Mouse (Mus musculus) thymus, postnatal 10 days (tissue): Measurements from ENCODE around the gene Muc2.
"Not testable (repeated sequence)": the region's sequence is repeated elsewhere in the genome, so short reads cannot be mapped to it uniquely, and the experiment has no call there.

Source experiments
- DNase-seq, 2 experiments: peaks; one replicate each; pipeline ENCODE4 v3.0.0; 2021; ENCODE audit warnings: low spot score in 2 of 2

Muc2 gene

GRCm38 (mm10) chr7:141690040-141690439 is at the start of gene Muc2:
TSS of gene Muc2 (plus strand) at chr7:141690340.
- DNase-seq = no peak

GRCm38 (mm10) chr7:141642375-141642774 is 47.8 kb upstream of the Muc2 start:
- no peak for DNase-seq

- DNase-seq = peak in 1 of 2 experiments; percentile 39
Measured at GRCm38 (mm10) chr7:141643160-141643559, 47.0 kb upstream of the Muc2 start.

- no peak for DNase-seq
Measured at GRCm38 (mm10) chr7:141647083-141647482, 43.1 kb upstream of the Muc2 start.

- no peak for DNase-seq
Measured at GRCm38 (mm10) chr7:141647815-141648214, 42.3 kb upstream of the Muc2 start.

GRCm38 (mm10) chr7:141652191-141652590 is 37.9 kb upstream of the Muc2 start:
- DNase-seq = no peak

GRCm38 (mm10) chr7:141660346-141660745 is 29.8 kb upstream of the Muc2 start:
- no peak for DNase-seq

GRCm38 (mm10) chr7:141661481-141661880 is 28.7 kb upstream of the Muc2 start:
- DNase-seq = no peak

GRCm38 (mm10) chr7:141662223-141662622 is 27.9 kb upstream of the Muc2 start:
- DNase-seq = no peak

GRCm38 (mm10) chr7:141666190-141666589 is 23.9 kb upstream of the Muc2 start:
- peak in 1 of 2 experiments; percentile 43 for DNase-seq

- DNase-seq = not testable (repeated sequence)
Measured at GRCm38 (mm10) chr7:141669097-141669496, 21.0 kb upstream of the Muc2 start.

GRCm38 (mm10) chr7:141670999-141671398 is 19.1 kb upstream of the Muc2 start:
- DNase-seq = peak; percentile 9 to 30

- DNase-seq = no peak
Measured at GRCm38 (mm10) chr7:141671626-141672291, 18.4 kb upstream of the Muc2 start.

- DNase-seq = no peak
Measured at GRCm38 (mm10) chr7:141678922-141679321, 11.2 kb upstream of the Muc2 start.

GRCm38 (mm10) chr7:141687330-141687729 is 2.8 kb upstream of the Muc2 start:
- no peak for DNase-seq

- no peak for DNase-seq
Measured at GRCm38 (mm10) chr7:141693591-141694273, 3.6 kb downstream of the Muc2 start.

GRCm38 (mm10) chr7:141694274-141694639 is 4.1 kb downstream of the Muc2 start:
- no peak for DNase-seq

GRCm38 (mm10) chr7:141696538-141696937 is 6.4 kb downstream of the Muc2 start:
- no peak for DNase-seq

- DNase-seq = no peak
Measured at GRCm38 (mm10) chr7:141699556-141700220, 9.5 kb downstream of the Muc2 start.

- DNase-seq = no peak
Measured at GRCm38 (mm10) chr7:141747451-141748100, 57.4 kb downstream of the Muc2 start.

- no peak for DNase-seq
Measured at GRCm38 (mm10) chr7:141752513-141752912, 62.4 kb downstream of the Muc2 start.

GRCm38 (mm10) chr7:141755831-141756230 is 65.7 kb downstream of the Muc2 start:
- peak in 1 of 2 experiments; percentile 52 for DNase-seq
